Mouse (Mus musculus) 3134 (cell line): ENCODE measurements around the gene Pnmal1.

Source experiments
- DNase-seq: peaks from one replicate; pipeline ENCODE4 v3.0.0-alpha.2; 2011; ENCODE audit warnings: low spot score; ENCODE audit not compliant: insufficient read length; ENCODE audit errors: extremely low read depth

Gene Pnmal1

GRCm38 (mm10) chr7:16959539-16960187 is at the start of gene Pnmal1:
Gene Pnmal1 (plus strand): TSS chr7:16959679.
- no peak for DNase-seq

GRCm38 (mm10) chr7:16909909-16910308 is 49.6 kb upstream of the Pnmal1 start:
- DNase-seq = peak; percentile 54

GRCm38 (mm10) chr7:16911904-16912303 is 47.6 kb upstream of the Pnmal1 start:
- DNase-seq = no peak

GRCm38 (mm10) chr7:16912360-16912759 is 47.1 kb upstream of the Pnmal1 start:
- DNase-seq = no peak

- peak; percentile 46 for DNase-seq
Observed at GRCm38 (mm10) chr7:16913806-16914452, 45.5 kb upstream of the Pnmal1 start.

GRCm38 (mm10) chr7:16914453-16915343 is 44.8 kb upstream of the Pnmal1 start:
- DNase-seq = no peak

- no peak for DNase-seq
Observed at GRCm38 (mm10) chr7:16915461-16916340, 43.8 kb upstream of the Pnmal1 start.

- no peak for DNase-seq
Observed at GRCm38 (mm10) chr7:16916342-16917265, 42.9 kb upstream of the Pnmal1 start.

GRCm38 (mm10) chr7:16917447-16917846 is 42.0 kb upstream of the Pnmal1 start:
- no peak for DNase-seq

GRCm38 (mm10) chr7:16918014-16918413 is 41.5 kb upstream of the Pnmal1 start:
- DNase-seq = no peak

- no peak for DNase-seq
Observed at GRCm38 (mm10) chr7:16918670-16919069, 40.8 kb upstream of the Pnmal1 start.

- no peak for DNase-seq
Observed at GRCm38 (mm10) chr7:16919395-16920149, 39.9 kb upstream of the Pnmal1 start.

GRCm38 (mm10) chr7:16920150-16920579 is 39.3 kb upstream of the Pnmal1 start:
- no peak for DNase-seq

GRCm38 (mm10) chr7:16920818-16921791 is 38.4 kb upstream of the Pnmal1 start:
- no peak for DNase-seq

- DNase-seq = no peak
Observed at GRCm38 (mm10) chr7:16921881-16922335, 37.6 kb upstream of the Pnmal1 start.

GRCm38 (mm10) chr7:16922360-16922973 is 37.0 kb upstream of the Pnmal1 start:
- no peak for DNase-seq
